Mouse (Mus musculus) ES-E14 (cell line): ENCODE results near the gene Pds5b.

Experiments
- MAFK ChIP-seq: IDR thresholded peaks from 2 replicates; pipeline ENCODE4 v1.6.1; 2014; ENCODE audit warnings: mild to moderate bottlenecking, low read depth, low read length, inconsistent platforms; ENCODE audit not compliant: insufficient read depth
- ZC3H11A ChIP-seq: IDR thresholded peaks from 2 replicates; pipeline ENCODE4 v1.6.1; 2012; ENCODE audit warnings: low read depth, mild to moderate bottlenecking, inconsistent platforms, low read length, borderline replicate concordance
- ZNF384 ChIP-seq: IDR thresholded peaks from 2 replicates; pipeline ENCODE4 v1.6.1; 2012; ENCODE audit warnings: low read depth, low read length, inconsistent platforms

DNA sequence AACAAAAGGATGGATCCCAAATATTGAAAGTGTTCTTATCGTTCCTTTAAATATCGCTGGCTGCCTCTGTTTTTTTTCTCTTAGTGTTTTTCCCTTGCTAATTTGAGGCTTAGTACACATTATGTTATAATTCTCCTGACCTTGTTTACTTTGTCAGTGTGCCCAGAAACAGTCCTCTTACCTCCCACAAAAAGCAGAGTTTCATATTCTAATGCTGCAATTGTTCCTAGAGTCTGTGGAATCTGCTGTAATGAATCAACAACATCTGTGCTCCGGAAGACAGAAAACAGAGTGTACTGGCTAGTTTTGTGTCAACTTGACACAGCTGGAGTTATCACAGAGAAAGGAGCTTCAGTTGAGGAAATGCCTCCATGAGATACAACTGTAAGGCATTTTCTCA is 149.8 kb downstream of the Pds5b start:
- TF ChIP-seq MAFK: no peak
- no peak for TF ChIP-seq ZC3H11A
- TF ChIP-seq ZNF384: no peak
